ENCODE assay signal across 24 mouse cellular contexts in the genomic region with DNA sequence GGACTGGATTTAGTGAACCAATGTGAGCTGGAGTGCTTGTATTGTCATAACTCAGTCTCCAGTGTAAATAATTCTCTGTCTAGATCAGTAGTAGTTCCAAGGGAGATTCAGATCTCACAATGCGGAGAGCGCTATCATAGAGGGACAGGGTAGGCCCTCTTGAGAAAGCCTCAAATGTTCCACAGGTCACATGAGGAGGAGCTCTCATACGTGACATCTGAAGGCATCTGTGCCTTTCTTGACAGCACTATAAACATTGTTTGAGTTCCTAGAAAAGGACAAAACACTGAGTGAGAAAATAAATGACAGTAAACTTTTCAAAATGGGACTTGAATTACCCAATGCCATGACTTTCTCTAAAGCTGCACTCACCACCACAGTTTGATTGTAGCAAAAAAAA. TPM values are rescaled to one million over a fixed set of nuclear protein-coding genes. Genes with fewer than 3 reads are reported as not detected.
"Had no signal": no experiment of that assay in that cellular context is flagged by ENCODE, and none has a peak within 500 bp of the region (broad histone marks: within the 10 kb centered on the region; RNA-seq: fewer than 3 reads in every experiment).

No protein-coding gene starts in this region.

- H3K27me3 ChIP-seq: limb, embryonic 15.5 days; midbrain, embryonic 12.5 days; neural tube, embryonic 15.5 days had no signal

- H3K9me3 ChIP-seq: limb, embryonic 15.5 days; liver, embryonic 12.5 days; midbrain, embryonic 10.5 days; midbrain, embryonic 12.5 days; neural tube, embryonic 13.5 days; neural tube, embryonic 15.5 days had no signal

- ATAC-seq: liver, embryonic 12.5 days; midbrain, embryonic 16.5 days had no signal

- H3K27ac ChIP-seq: limb, embryonic 15.5 days; liver, embryonic 12.5 days; liver, embryonic 14.5 days; midbrain, embryonic 10.5 days; midbrain, embryonic 12.5 days; neural tube, embryonic 13.5 days; neural tube, embryonic 15.5 days had no signal

- H3K4me3 ChIP-seq: limb, embryonic 15.5 days; liver, embryonic 12.5 days; midbrain, embryonic 10.5 days; midbrain, embryonic 12.5 days; myocyte; neural tube, embryonic 13.5 days; neural tube, embryonic 15.5 days had no signal

- H3K9ac ChIP-seq: limb, embryonic 15.5 days; liver, embryonic 12.5 days; liver, embryonic 14.5 days; midbrain, embryonic 12.5 days; neural tube, embryonic 13.5 days; neural tube, embryonic 15.5 days had no signal

- H3K4me1 ChIP-seq: limb, embryonic 15.5 days; liver, embryonic 12.5 days; midbrain, embryonic 10.5 days; midbrain, embryonic 12.5 days; neural tube, embryonic 13.5 days had no signal

- H3K36me3 ChIP-seq: limb, embryonic 15.5 days; liver, embryonic 12.5 days; midbrain, embryonic 10.5 days; midbrain, embryonic 12.5 days; neural tube, embryonic 13.5 days; neural tube, embryonic 15.5 days had no signal

- DNase-seq: lung, postnatal 10 days; midbrain, embryonic 14.5 days; retina, postnatal 1 day; right cerebral cortex, adult 18-20 months; right cerebral cortex, postnatal 25 days; right cerebral cortex, postnatal 4 days; spleen, adult 18-20 months; thymus, adult 18-20 months; thymus, postnatal 14 days; thymus, postnatal 36 days had no signal

- H3K4me2 ChIP-seq: limb, embryonic 15.5 days; liver, embryonic 12.5 days; midbrain, embryonic 12.5 days; neural tube, embryonic 13.5 days; neural tube, embryonic 15.5 days had no signal

RNA-seq across cellular contexts. Expression of gene Gm17359, which starts 41.8 kb away (rescaled TPM):
- polyA plus RNA-seq: limb, embryonic 15.5 days; liver, embryonic 12.5 days; liver, embryonic 14.5 days; liver, embryonic 16.5 days; midbrain, embryonic 12.5 days; midbrain, embryonic 16.5 days; myocyte; neural tube, embryonic 13.5 days; neural tube, embryonic 15.5 days; small intestine, adult 2 months; stomach, embryonic 14.5 days; stomach, embryonic 16.5 days; thymus, postnatal 0 days had no signal
